Mouse (Mus musculus) urinary bladder, postnatal 36 days (tissue): Measurements from ENCODE around the gene Slc37a1.
A peak's percentile ranks its signal among the peaks of the same experiment; 100 is the strongest.

ENCODE experiments used
- DNase-seq, 2 experiments: peaks; one replicate each; pipeline ENCODE4 v3.0.0; 2022; ENCODE audit warnings: low spot score in 2 of 2, mixed read lengths in 1 of 2

The Slc37a1 gene

GRCm38 (mm10) chr17:31318906-31319767 is 32.5 kb downstream of the Slc37a1 start:
- no peak for DNase-seq

- no peak for DNase-seq
Measured at GRCm38 (mm10) chr17:31321425-31321824, 34.8 kb downstream of the Slc37a1 start.

- DNase-seq, result no peak
Measured at GRCm38 (mm10) chr17:31322446-31322845, 35.9 kb downstream of the Slc37a1 start.

GRCm38 (mm10) chr17:31323379-31323778 is 36.8 kb downstream of the Slc37a1 start:
- DNase-seq, result no peak

- no peak for DNase-seq
Measured at GRCm38 (mm10) chr17:31324227-31324626, 37.6 kb downstream of the Slc37a1 start.

GRCm38 (mm10) chr17:31325451-31326219 is 39.0 kb downstream of the Slc37a1 start:
- no peak for DNase-seq

GRCm38 (mm10) chr17:31326220-31326852 is 39.7 kb downstream of the Slc37a1 start:
- no peak for DNase-seq

GRCm38 (mm10) chr17:31328466-31328865 is 41.9 kb downstream of the Slc37a1 start:
- DNase-seq, result no peak

GRCm38 (mm10) chr17:31330622-31331021 is 44.0 kb downstream of the Slc37a1 start:
- DNase-seq, result peak in 1 of 2 experiments; percentile 40

GRCm38 (mm10) chr17:31331273-31331672 is 44.7 kb downstream of the Slc37a1 start:
- no peak for DNase-seq

GRCm38 (mm10) chr17:31331920-31332319 is 45.3 kb downstream of the Slc37a1 start:
- DNase-seq, result no peak

- no peak for DNase-seq
Measured at GRCm38 (mm10) chr17:31332333-31332732, 45.7 kb downstream of the Slc37a1 start.

- no peak for DNase-seq
Measured at GRCm38 (mm10) chr17:31334509-31335260, 48.1 kb downstream of the Slc37a1 start.

GRCm38 (mm10) chr17:31335344-31336080 is 48.9 kb downstream of the Slc37a1 start:
- DNase-seq, result no peak

GRCm38 (mm10) chr17:31339769-31340168 is 53.2 kb downstream of the Slc37a1 start:
- no peak for DNase-seq

- no peak for DNase-seq
Measured at GRCm38 (mm10) chr17:31342191-31342590, 55.6 kb downstream of the Slc37a1 start.

- peak; percentile 52 to 71 for DNase-seq
Measured at GRCm38 (mm10) chr17:31344172-31344801, 57.7 kb downstream of the Slc37a1 start.

GRCm38 (mm10) chr17:31344816-31345215 is 58.2 kb downstream of the Slc37a1 start:
- no peak for DNase-seq

GRCm38 (mm10) chr17:31348129-31348528 is 61.5 kb downstream of the Slc37a1 start:
- DNase-seq, result no peak

GRCm38 (mm10) chr17:31349388-31349787 is 62.8 kb downstream of the Slc37a1 start:
- DNase-seq, result no peak
